Mouse (Mus musculus) liver, embryonic 14.5 days (tissue): Measurements from ENCODE around the gene Chkb. TPM values are rescaled to one million over a fixed set of nuclear protein-coding genes. Genes with fewer than 3 reads are reported as not detected.

ENCODE experiments used
- ATAC-seq: fragments of 200-750 bp; cut with Nextera tagmentation; 2 replicates; pipeline ENCODE4 v1.8.0; 2017; ENCODE audit warnings: moderate number of reproducible peaks, mild to moderate bottlenecking, moderate library complexity; ENCODE audit not compliant: insufficient read depth
- DNase-seq, 3 experiments: peaks; one replicate each; pipeline ENCODE4 v3.0.0-alpha.2; 2012 to 2013; ENCODE audit warnings: low read depth in 3 of 3, low spot score in 3 of 3
- H3K27ac ChIP-seq: fragments of 300-500 bp; sonication (generic); 2 replicates; pipeline ENCODE4 v1.5.1; 2014; ENCODE audit warnings: moderate library complexity, mild to moderate bottlenecking, control low read depth, inconsistent platforms
- H3K27me3 ChIP-seq: fragments of 300-500 bp; sonication (generic); 2 replicates; pipeline ENCODE4 v1.6.1; 2014; ENCODE audit warnings: mild to moderate bottlenecking, low read length, moderate library complexity; ENCODE audit not compliant: control insufficient read depth, insufficient read depth
- H3K36me3 ChIP-seq: fragments of 300-500 bp; sonication (generic); replicated peaks from 2 replicates; pipeline ENCODE4 v1.6.1; 2014; ENCODE audit warnings: low read depth; ENCODE audit not compliant: control insufficient read depth, insufficient read depth
- H3K4me1 ChIP-seq, 2 experiments: fragments of 200-500 bp in 1 of 2; fragments of 300-500 bp in 1 of 2; sonication (generic) in 1 of 2; replicated peaks; 2 replicates each; pipeline ENCODE4 v1.6.1; 2012 to 2014; ENCODE audit warnings: antibody characterized with exemption in 1 of 2, inconsistent platforms in 1 of 2, low read length in 1 of 2; ENCODE audit not compliant: control insufficient read depth in 2 of 2, insufficient read depth in 2 of 2
- H3K4me2 ChIP-seq: fragments of 300-500 bp; sonication (generic); 2 replicates; pipeline ENCODE4 v1.6.1; 2014; ENCODE audit warnings: low read depth, mild to moderate bottlenecking, control low read depth, moderate library complexity
- H3K4me3 ChIP-seq, 2 experiments: fragments of 200-500 bp in 1 of 2; fragments of 300-500 bp in 1 of 2; sonication (generic) in 1 of 2; 2 replicates each; pipeline ENCODE4 v1.5.1; 2012 to 2014; ENCODE audit warnings: low read depth in 2 of 2, low read length in 2 of 2, mild to moderate bottlenecking in 2 of 2, control low read depth in 1 of 2, inconsistent platforms in 1 of 2, moderate library complexity in 1 of 2; ENCODE audit not compliant: insufficient read depth in 1 of 2
- H3K9ac ChIP-seq: fragments of 300-500 bp; sonication (generic); replicated peaks from 2 replicates; pipeline ENCODE4 v1.6.1; 2014; ENCODE audit warnings: mild to moderate bottlenecking, control low read depth, moderate library complexity
- H3K9me3 ChIP-seq: fragments of 300-500 bp; sonication (generic); 2 replicates; pipeline ENCODE4 v1.6.1; 2016; ENCODE audit warnings: low read length, mixed read lengths; ENCODE audit not compliant: control insufficient read depth
- CTCF ChIP-seq: IDR thresholded peaks from 2 replicates; pipeline ENCODE4 v1.5.1; 2016; ENCODE audit warnings: antibody characterized with exemption, low read depth, control low read depth
- EP300 ChIP-seq: IDR thresholded peaks from 2 replicates; pipeline ENCODE4 v1.6.1; 2016; ENCODE audit warnings: antibody characterized with exemption, low read depth
- WGBS: fragments of 180-500 bp; shearing (Covaris S2); extraction: QIAGEN DNeasy Blood & Tissue Kit; methylation state at CpG from one replicate; pipeline ENCODE4 v1.1.7; 2014; ENCODE audit not compliant: insufficient replicate concordance; 5-methylcytosine and 5-hydroxymethylcytosine counted together
- polyA plus RNA-seq, 2 experiments: library from polyadenylated mRNA; depleted of rRNA in 1 of 2; stranded (reverse) in 1 of 2; unstranded in 1 of 2; fragments of >200 nt; fragmentation: Nextera tagmentation in 1 of 2; extraction: Ambion mirVana in 1 of 2; gene quantifications; 2 replicates each; pipeline versions ENCODE4 v1.2.1 to v1.2.3; 2012 to 2014

Gene Chkb
- polyA plus RNA-seq, 2 experiments: 18.3 to 19.3 TPM

DNA sequence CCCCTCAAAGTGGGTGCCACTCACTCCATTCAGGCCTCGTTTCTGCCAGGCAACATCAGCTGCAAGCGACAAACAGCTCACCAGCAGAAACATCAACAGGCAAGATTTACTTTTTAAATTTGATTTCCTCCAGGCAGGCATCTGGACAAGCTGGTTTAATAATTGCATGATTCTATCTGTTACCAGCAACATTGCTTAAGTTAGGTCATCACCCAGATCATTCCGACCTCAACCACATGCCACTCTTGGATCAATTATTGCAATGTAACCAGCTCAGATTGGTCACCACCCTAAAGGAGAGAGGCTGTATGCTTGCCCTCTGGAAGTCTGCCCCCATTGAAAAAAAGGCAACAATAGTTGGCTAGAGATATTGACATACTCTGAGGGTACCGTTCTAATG, 41.8 kb upstream of the Chkb start:
- WGBS: 70% methylated on average over 4 of the region's 4 CpGs
- Histone ChIP-seq H3K4me2 (no peak overlapping the region), H3K27ac (no peak overlapping the region), H3K27me3 (no peaks in the 10 kb centered on the region), H3K4me1 (peaks cover 5 to 10% of the 10 kb centered on the region in 2 experiments), H3K36me3 (no peaks in the 10 kb centered on the region), H3K4me3 (no peak overlapping the region), H3K9ac (no peak overlapping the region), H3K9me3 (no peaks in the 10 kb centered on the region)
- ATAC-seq (no peak), DNase-seq (no peak)
- TF ChIP-seq EP300: no peak
- no peak for TF ChIP-seq CTCF

DNA sequence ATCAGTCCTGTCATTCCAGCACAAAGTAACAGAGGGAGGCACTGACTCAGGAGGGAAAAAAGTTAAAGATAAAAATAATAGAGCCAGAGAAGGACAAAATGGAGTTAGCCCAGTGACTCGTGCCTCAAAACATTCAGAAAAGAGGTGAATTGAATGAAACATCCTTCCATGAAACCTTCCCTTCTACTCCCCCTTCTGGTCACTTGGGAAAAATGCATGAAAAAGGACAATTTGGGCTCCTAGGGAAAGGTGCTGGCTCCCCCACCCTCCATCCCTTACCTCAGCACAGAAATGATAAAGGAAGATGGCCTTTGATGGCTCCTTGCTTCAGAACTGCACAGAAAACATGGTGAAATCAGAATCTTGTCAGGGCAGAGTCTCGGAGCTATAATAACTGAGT, 38.9 kb upstream of the Chkb start:
- H3K27me3 ChIP-seq: no peaks in the 10 kb centered on the region
- no peaks in the 10 kb centered on the region for H3K36me3 ChIP-seq
- H3K4me1 ChIP-seq: no peaks in the 10 kb centered on the region
- DNase-seq (peak in 1 of 3 experiments; percentile 16), ATAC-seq (no peak)
- H3K9ac ChIP-seq: no peak overlapping the region
- 24% methylated on average over 2 of the region's 2 CpGs for WGBS
- no peak overlapping the region for H3K4me3 ChIP-seq
- TF ChIP-seq CTCF (peak; percentile 64), EP300 (no peak)
- no peak overlapping the region for H3K27ac ChIP-seq
- H3K9me3 ChIP-seq: no peaks in the 10 kb centered on the region
- no peak overlapping the region for H3K4me2 ChIP-seq

DNA sequence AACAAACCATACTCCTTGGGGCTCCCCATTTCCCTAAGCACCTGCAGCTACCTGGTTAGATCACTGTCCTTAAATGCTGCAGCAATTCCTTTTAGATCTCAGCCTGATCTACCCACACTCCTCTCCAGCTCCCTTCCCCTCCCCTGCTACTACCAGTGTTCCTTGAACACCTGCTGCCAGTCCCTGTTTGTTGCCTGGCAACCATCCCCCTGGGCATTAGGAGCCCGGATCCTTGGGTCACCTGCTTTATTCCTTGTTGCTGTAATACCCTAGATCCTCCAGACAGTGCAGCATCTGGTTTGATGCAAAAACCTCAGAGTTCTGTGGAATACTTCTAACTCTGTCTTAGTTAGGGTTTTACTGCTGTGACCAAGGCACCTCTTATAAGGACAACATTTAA, 35.3 kb upstream of the Chkb start:
- 41% methylated on average over 1 of the region's 1 CpGs for WGBS

DNA sequence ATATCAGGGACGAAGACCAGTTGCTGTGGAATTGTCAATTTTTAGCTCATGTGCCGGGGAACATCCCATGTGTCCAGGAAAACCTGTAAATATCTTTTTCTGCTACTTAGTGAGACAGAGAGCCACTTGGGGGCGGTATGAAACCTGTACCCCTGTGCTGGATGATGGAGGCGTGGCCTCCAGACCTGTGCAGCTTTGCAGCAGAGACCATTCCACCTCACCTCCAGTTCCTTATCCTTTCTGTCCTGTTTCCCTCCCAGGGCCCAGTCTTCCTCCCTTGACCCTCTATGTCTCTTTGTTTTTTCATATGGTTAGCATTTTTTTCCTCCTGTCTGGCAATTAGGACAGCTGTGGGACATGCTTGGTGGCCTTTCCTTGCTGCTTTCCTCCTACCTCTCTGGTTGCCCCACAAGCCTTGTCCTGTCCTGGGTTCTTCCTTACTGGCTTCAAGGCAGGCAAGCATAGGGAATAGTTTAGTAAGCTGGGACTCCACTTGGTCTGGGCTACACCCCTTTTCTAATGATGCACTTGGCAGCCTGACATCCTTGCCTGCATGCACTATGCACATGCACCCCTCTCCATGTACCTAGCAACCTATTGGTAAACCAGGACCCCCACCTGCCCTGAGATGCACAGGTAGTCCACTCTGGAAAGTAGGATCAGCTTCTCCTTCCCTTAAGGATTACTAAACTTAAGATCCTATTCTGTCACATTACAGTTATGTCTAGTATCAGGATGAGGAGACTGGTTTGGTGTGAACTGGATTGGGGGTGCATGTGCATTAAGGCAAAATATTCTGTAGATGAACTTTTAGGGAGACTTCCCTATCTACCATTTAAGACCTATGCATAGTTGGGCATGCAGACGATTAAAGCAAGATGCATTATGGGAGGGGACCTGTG, 33.9 kb upstream of the Chkb start:
- H3K9ac ChIP-seq: no peak overlapping the region
- DNase-seq: no peak
- no peak overlapping the region for H3K27ac ChIP-seq
- H3K4me1 ChIP-seq: no peaks in the 10 kb centered on the region
- no peaks in the 10 kb centered on the region for H3K36me3 ChIP-seq
- TF ChIP-seq EP300 (no peak), CTCF (peak; percentile 35; the same call in 1 of the 2 replicates)
- 28% methylated on average over 5 of the region's 5 CpGs for WGBS
- H3K4me2 ChIP-seq: no peak overlapping the region
- ATAC-seq: no peak
- H3K27me3 ChIP-seq: no peaks in the 10 kb centered on the region; the same call in 1 of the 2 replicates
- H3K4me3 ChIP-seq: no peak overlapping the region
- no peaks in the 10 kb centered on the region for H3K9me3 ChIP-seq

More for the DNA sequence above, 35.3 kb upstream of the Chkb start:
- ATAC-seq: no peak
- no peak for TF ChIP-seq CTCF
- no peak for TF ChIP-seq EP300
- Histone ChIP-seq H3K9ac (no peak overlapping the region), H3K4me1 (no peaks in the 10 kb centered on the region), H3K9me3 (no peaks in the 10 kb centered on the region), H3K36me3 (no peaks in the 10 kb centered on the region), H3K4me2 (no peak overlapping the region), H3K4me3 (no peak overlapping the region), H3K27ac (no peak overlapping the region), H3K27me3 (no peaks in the 10 kb centered on the region; the same call in 1 of the 2 replicates)
- DNase-seq: no peak

DNA sequence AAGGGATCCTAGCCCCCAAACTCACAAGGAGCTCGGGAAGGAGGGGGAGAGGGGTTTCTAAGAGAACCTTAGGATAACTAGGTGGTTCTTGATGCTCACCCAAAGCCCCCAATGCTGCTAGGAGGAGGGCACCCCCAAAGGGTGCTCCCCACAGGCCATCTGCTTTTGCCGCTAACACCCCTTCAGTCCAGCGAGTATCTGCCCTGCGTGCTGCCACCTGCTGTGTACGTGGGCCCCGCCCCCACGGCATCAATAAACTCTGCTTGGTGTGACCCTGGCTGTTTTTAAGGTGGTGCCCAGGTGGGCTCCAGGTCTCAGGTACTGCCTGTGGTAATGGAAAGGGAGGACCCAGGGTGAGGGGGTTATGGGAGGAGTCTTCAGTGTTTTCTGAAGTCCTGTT, 32.5 kb upstream of the Chkb start:
- ATAC-seq: no peak
- H3K4me2 ChIP-seq: no peak overlapping the region
- H3K27me3 ChIP-seq: no peaks in the 10 kb centered on the region; the same call in none of the 2 replicates
- TF ChIP-seq CTCF (no peak), EP300 (no peak)
- H3K9me3 ChIP-seq: no peaks in the 10 kb centered on the region
- no peak overlapping the region for H3K9ac ChIP-seq
- no peaks in the 10 kb centered on the region for H3K36me3 ChIP-seq
- H3K27ac ChIP-seq: no peak overlapping the region
- WGBS: 59% methylated on average over 7 of the region's 7 CpGs
- H3K4me3 ChIP-seq: no peak overlapping the region
- DNase-seq: no peak
- H3K4me1 ChIP-seq: no peaks in the 10 kb centered on the region
